Mouse (Mus musculus): ENCODE data around the gene Gm20708. TPM values are rescaled to one million over a fixed set of nuclear protein-coding genes. Genes with fewer than 3 reads are reported as not detected.

The Gm20708 gene
- polyA plus RNA-seq, 1 experiment from 2014 or later: 1.2 TPM

GRCm38 (mm10) chr11:117798160-117798541, 11.3 kb upstream of the Gm20708 start:
- 69% methylated on average over 2 of the region's 2 CpGs for WGBS
- Histone ChIP-seq H3K36me3 (ENCODE audit: control insufficient read depth, insufficient read depth, low read length) (no peaks in the 10 kb centered on the region), H3K27ac (ENCODE audit: low read depth, low read length) (no peak overlapping the region), H3K9me3 (ENCODE audit: control insufficient read depth, low read length) (no peaks in the 10 kb centered on the region), H3K4me3 (ENCODE audit: low read depth, low read length) (no peak overlapping the region), H3K9ac (replicated peaks; ENCODE audit: low read depth, low read length) (no peak overlapping the region), H3K4me1 (ENCODE audit: control insufficient read depth, insufficient read depth, low read length) (no peaks in the 10 kb centered on the region), H3K4me2 (ENCODE audit: low read depth, low read length) (no peak overlapping the region), H3K27me3 (ENCODE audit: control insufficient read depth, insufficient read depth, low read length) (no peaks in the 10 kb centered on the region)
- no peak for ATAC-seq (ENCODE audit: low read depth)

DNA sequence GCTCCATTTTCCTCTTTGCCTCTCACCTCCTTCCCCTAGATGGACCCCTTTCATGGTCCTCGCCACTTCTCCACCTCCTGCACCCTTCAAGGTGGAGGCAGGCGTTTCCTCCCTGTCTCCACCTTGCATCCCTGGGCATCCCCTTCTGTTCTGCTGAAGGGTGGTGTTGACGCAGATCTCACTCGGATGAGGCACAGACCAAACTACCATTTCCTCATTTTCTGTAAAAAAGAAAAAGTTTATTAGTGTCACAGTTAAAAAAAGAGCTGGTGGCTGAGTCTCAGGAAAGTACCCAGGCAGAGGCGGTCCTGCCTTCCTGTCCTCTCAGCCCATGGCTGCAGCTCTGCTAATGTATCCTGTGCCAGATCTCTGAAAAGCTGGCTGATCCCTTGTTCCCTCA, 10.3 kb upstream of the Gm20708 start:
- no peak for ATAC-seq (ENCODE audit: low read depth)
- Histone ChIP-seq H3K27ac (ENCODE audit: low read depth, low read length) (no peak overlapping the region), H3K4me1 (ENCODE audit: control insufficient read depth, insufficient read depth, low read length) (no peaks in the 10 kb centered on the region), H3K4me3 (ENCODE audit: low read depth, low read length) (no peak overlapping the region), H3K9me3 (ENCODE audit: control insufficient read depth, low read length) (no peaks in the 10 kb centered on the region), H3K4me2 (ENCODE audit: low read depth, low read length) (no peak overlapping the region), H3K9ac (replicated peaks; ENCODE audit: low read depth, low read length) (no peak overlapping the region), H3K27me3 (ENCODE audit: control insufficient read depth, insufficient read depth, low read length) (no peaks in the 10 kb centered on the region), H3K36me3 (ENCODE audit: control insufficient read depth, insufficient read depth, low read length) (no peaks in the 10 kb centered on the region)
- WGBS: 74% methylated on average over 5 of the region's 5 CpGs

- no peak for ATAC-seq (ENCODE audit: low read depth)
- Histone ChIP-seq H3K4me3 (ENCODE audit: low read depth, low read length) (no peak overlapping the region), H3K4me2 (ENCODE audit: low read depth, low read length) (no peak overlapping the region), H3K9ac (replicated peaks; ENCODE audit: low read depth, low read length) (no peak overlapping the region), H3K9me3 (ENCODE audit: control insufficient read depth, low read length) (no peaks in the 10 kb centered on the region), H3K27ac (ENCODE audit: low read depth, low read length) (no peak overlapping the region), H3K36me3 (ENCODE audit: control insufficient read depth, insufficient read depth, low read length) (no peaks in the 10 kb centered on the region), H3K4me1 (ENCODE audit: control insufficient read depth, insufficient read depth, low read length) (no peaks in the 10 kb centered on the region), H3K27me3 (ENCODE audit: control insufficient read depth, insufficient read depth, low read length) (no peaks in the 10 kb centered on the region)
- 81% methylated on average over 7 of the region's 7 CpGs for WGBS
These were observed 9.4 kb upstream of the Gm20708 start for GRCm38 (mm10) chr11:117800038-117800437.

DNA sequence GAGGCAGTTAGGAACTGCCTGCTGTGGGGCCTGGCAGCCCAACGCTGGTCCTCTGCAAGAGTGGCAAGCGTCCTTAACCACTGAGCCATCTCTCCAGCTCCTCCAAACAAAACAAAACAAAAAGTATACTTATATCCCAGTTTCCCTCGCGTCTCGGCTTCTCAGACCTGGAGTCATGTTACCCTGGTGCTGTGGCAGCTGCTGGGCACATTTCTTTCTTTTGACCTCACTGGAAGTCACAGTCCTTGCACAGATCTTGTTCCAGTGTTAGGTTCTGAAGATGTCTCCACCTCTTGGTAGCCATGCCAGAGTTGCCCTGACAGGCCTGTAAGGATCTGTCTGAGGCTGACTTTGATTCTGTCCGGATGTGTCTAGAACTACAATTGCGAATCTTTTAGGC, 7.8 kb upstream of the Gm20708 start:
- Histone ChIP-seq H3K27me3 (ENCODE audit: control insufficient read depth, insufficient read depth, low read length) (no peaks in the 10 kb centered on the region), H3K27ac (ENCODE audit: low read depth, low read length) (no peak overlapping the region), H3K4me3 (ENCODE audit: low read depth, low read length) (no peak overlapping the region), H3K4me2 (ENCODE audit: low read depth, low read length) (no peak overlapping the region), H3K9me3 (ENCODE audit: control insufficient read depth, low read length) (no peaks in the 10 kb centered on the region), H3K36me3 (ENCODE audit: control insufficient read depth, insufficient read depth, low read length) (no peaks in the 10 kb centered on the region), H3K4me1 (ENCODE audit: control insufficient read depth, insufficient read depth, low read length) (no peaks in the 10 kb centered on the region), H3K9ac (replicated peaks; ENCODE audit: low read depth, low read length) (no peak overlapping the region)
- WGBS: 81% methylated on average over 7 of the region's 7 CpGs
- ATAC-seq (ENCODE audit: low read depth): no peak

GRCm38 (mm10) chr11:117803166-117803688, 6.2 kb upstream of the Gm20708 start:
- H3K27ac ChIP-seq (ENCODE audit: low read depth, low read length): no peak overlapping the region
- H3K4me1 ChIP-seq (ENCODE audit: control insufficient read depth, insufficient read depth, low read length): no peaks in the 10 kb centered on the region
- WGBS: 91% methylated on average over 3 of the region's 3 CpGs
- no peak overlapping the region for H3K4me2 ChIP-seq (ENCODE audit: low read depth, low read length)
- H3K4me3 ChIP-seq (ENCODE audit: low read depth, low read length): no peak overlapping the region
- ATAC-seq (ENCODE audit: low read depth): no peak
- H3K9ac ChIP-seq (replicated peaks; ENCODE audit: low read depth, low read length): no peak overlapping the region
- no peaks in the 10 kb centered on the region for H3K27me3 ChIP-seq (ENCODE audit: control insufficient read depth, insufficient read depth, low read length)
- H3K36me3 ChIP-seq (ENCODE audit: control insufficient read depth, insufficient read depth, low read length): no peaks in the 10 kb centered on the region
- H3K9me3 ChIP-seq (ENCODE audit: control insufficient read depth, low read length): no peaks in the 10 kb centered on the region

- WGBS: 91% methylated on average over 6 of the region's 6 CpGs
- Histone ChIP-seq H3K9ac (replicated peaks; ENCODE audit: low read depth, low read length) (no peak overlapping the region), H3K27me3 (ENCODE audit: control insufficient read depth, insufficient read depth, low read length) (peaks cover 7% of the 10 kb centered on the region), H3K4me3 (ENCODE audit: low read depth, low read length) (no peak overlapping the region), H3K4me1 (ENCODE audit: control insufficient read depth, insufficient read depth, low read length) (no peaks in the 10 kb centered on the region), H3K27ac (ENCODE audit: low read depth, low read length) (no peak overlapping the region), H3K36me3 (ENCODE audit: control insufficient read depth, insufficient read depth, low read length) (no peaks in the 10 kb centered on the region), H3K9me3 (ENCODE audit: control insufficient read depth, low read length) (no peaks in the 10 kb centered on the region), H3K4me2 (ENCODE audit: low read depth, low read length) (no peak overlapping the region)
- no peak for ATAC-seq (ENCODE audit: low read depth)
These were observed 2.7 kb upstream of the Gm20708 start for GRCm38 (mm10) chr11:117806781-117807180.

- Histone ChIP-seq H3K9ac (replicated peaks; ENCODE audit: low read depth, low read length) (no peak overlapping the region), H3K4me2 (ENCODE audit: low read depth, low read length) (peak overlapping the region; percentile 78), H3K27me3 (ENCODE audit: control insufficient read depth, insufficient read depth, low read length) (peaks cover 7% of the 10 kb centered on the region), H3K4me3 (ENCODE audit: low read depth, low read length) (peak overlapping the region; percentile 52), H3K9me3 (ENCODE audit: control insufficient read depth, low read length) (no peaks in the 10 kb centered on the region), H3K27ac (ENCODE audit: low read depth, low read length) (no peak overlapping the region), H3K4me1 (ENCODE audit: control insufficient read depth, insufficient read depth, low read length) (no peaks in the 10 kb centered on the region), H3K36me3 (ENCODE audit: control insufficient read depth, insufficient read depth, low read length) (no peaks in the 10 kb centered on the region)
- peak; percentile 76; the same call in 1 of the 2 replicates for ATAC-seq (ENCODE audit: low read depth)
- WGBS: under 1% methylated on average over 21 of the region's 21 CpGs
These were observed 1.1 kb downstream of the Gm20708 start for GRCm38 (mm10) chr11:117810401-117811046.

DNA sequence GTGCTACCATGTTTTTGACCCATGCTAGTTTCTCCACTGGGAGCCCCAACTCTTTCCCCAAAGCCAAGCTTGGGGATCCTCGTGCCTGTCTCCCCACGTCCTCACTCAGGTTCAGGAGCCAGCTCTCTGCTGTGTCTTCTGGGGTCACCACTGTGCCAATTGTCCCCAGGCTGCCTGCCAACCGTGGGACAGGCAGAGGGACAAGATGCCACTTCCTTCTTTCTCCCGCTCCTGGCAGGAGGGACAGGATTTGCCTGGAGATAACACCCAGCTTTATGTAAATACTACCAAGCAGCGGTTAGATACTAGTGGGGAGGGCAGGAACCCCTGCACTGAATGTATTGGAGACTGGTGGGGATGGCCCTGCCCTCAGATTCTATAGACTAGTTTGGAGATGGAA, 4.4 kb downstream of the Gm20708 start:
- H3K4me2 ChIP-seq (ENCODE audit: low read depth, low read length): no peak overlapping the region
- H3K36me3 ChIP-seq (ENCODE audit: control insufficient read depth, insufficient read depth, low read length): no peaks in the 10 kb centered on the region
- H3K27ac ChIP-seq (ENCODE audit: low read depth, low read length): no peak overlapping the region
- H3K4me3 ChIP-seq (ENCODE audit: low read depth, low read length): no peak overlapping the region
- WGBS: 80% methylated on average over 5 of the region's 5 CpGs
- no peak overlapping the region for H3K9ac ChIP-seq (replicated peaks; ENCODE audit: low read depth, low read length)
- H3K4me1 ChIP-seq (ENCODE audit: control insufficient read depth, insufficient read depth, low read length): no peaks in the 10 kb centered on the region
- H3K9me3 ChIP-seq (ENCODE audit: control insufficient read depth, low read length): no peaks in the 10 kb centered on the region
- no peak for ATAC-seq (ENCODE audit: low read depth)
- H3K27me3 ChIP-seq (ENCODE audit: control insufficient read depth, insufficient read depth, low read length): peaks cover 7% of the 10 kb centered on the region

- no peak overlapping the region for H3K9ac ChIP-seq (replicated peaks; ENCODE audit: low read depth, low read length)
- no peaks in the 10 kb centered on the region for H3K36me3 ChIP-seq (ENCODE audit: control insufficient read depth, insufficient read depth, low read length)
- ATAC-seq (ENCODE audit: low read depth): no peak
- no peak overlapping the region for H3K4me3 ChIP-seq (ENCODE audit: low read depth, low read length)
- no peaks in the 10 kb centered on the region for H3K9me3 ChIP-seq (ENCODE audit: control insufficient read depth, low read length)
- no peak overlapping the region for H3K27ac ChIP-seq (ENCODE audit: low read depth, low read length)
- WGBS: 91% methylated on average over 6 of the region's 6 CpGs
- H3K27me3 ChIP-seq (ENCODE audit: control insufficient read depth, insufficient read depth, low read length): peaks cover 3% of the 10 kb centered on the region; the same call in 1 of the 2 replicates
- no peaks in the 10 kb centered on the region for H3K4me1 ChIP-seq (ENCODE audit: control insufficient read depth, insufficient read depth, low read length)
- no peak overlapping the region for H3K4me2 ChIP-seq (ENCODE audit: low read depth, low read length)
These were observed 5.4 kb downstream of the Gm20708 start for GRCm38 (mm10) chr11:117814704-117815366.
